Mouse (Mus musculus): ENCODE results near the gene Eea1. TPM values are rescaled to one million over a fixed set of nuclear protein-coding genes. Genes with fewer than 3 reads are reported as not detected.

Eea1 gene
- polyA plus RNA-seq, 1 experiment: 1.5 TPM

DNA sequence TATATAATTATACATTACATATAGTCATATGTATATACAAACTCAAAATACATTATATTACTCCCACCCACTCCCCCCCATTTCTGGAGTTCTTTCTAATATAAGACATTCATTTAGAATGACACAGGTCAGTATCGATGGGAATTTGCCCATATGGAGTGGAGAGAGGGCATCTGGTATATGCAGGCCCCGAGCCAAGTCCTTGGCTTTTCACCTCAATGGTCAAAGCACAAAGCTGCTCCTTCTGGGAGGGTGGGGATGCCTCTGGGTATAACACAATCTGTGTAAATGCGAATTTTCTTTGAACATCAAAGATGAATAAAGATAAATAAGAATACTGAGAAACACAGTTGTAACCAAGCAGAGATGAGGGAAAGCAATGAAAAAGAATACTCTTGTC lies 149.9 kb downstream of the Eea1 start:
- DNase-seq: no peak
- H3K27ac ChIP-seq (ENCODE audit: control insufficient read depth, insufficient read depth, low read length): no peak overlapping the region
- H3K4me1 ChIP-seq (replicated peaks; ENCODE audit: control insufficient read depth, insufficient read depth, low read length): no peaks in the 10 kb centered on the region
- TF ChIP-seq CTCF (IDR thresholded peaks at IDR 0.05; ENCODE audit: borderline replicate concordance, control insufficient read depth, extremely low read depth, insufficient read depth, low read length, poor library complexity): no peak
- TF ChIP-seq POLR2A (IDR thresholded peaks at IDR 0.05; ENCODE audit: control insufficient read depth, extremely low read depth, insufficient read depth, low read length, poor library complexity): no peak
- 90% methylated on average over 3 of the region's 3 CpGs for WGBS
- no peaks in the 10 kb centered on the region for H3K36me3 ChIP-seq (ENCODE audit: control insufficient read depth, insufficient read depth, low read length)
- no peaks in the 10 kb centered on the region for H3K27me3 ChIP-seq (ENCODE audit: control insufficient read depth, insufficient read depth, low read length)
- H3K4me3 ChIP-seq (ENCODE audit: control insufficient read depth, insufficient read depth, low read length): no peak overlapping the region

DNA sequence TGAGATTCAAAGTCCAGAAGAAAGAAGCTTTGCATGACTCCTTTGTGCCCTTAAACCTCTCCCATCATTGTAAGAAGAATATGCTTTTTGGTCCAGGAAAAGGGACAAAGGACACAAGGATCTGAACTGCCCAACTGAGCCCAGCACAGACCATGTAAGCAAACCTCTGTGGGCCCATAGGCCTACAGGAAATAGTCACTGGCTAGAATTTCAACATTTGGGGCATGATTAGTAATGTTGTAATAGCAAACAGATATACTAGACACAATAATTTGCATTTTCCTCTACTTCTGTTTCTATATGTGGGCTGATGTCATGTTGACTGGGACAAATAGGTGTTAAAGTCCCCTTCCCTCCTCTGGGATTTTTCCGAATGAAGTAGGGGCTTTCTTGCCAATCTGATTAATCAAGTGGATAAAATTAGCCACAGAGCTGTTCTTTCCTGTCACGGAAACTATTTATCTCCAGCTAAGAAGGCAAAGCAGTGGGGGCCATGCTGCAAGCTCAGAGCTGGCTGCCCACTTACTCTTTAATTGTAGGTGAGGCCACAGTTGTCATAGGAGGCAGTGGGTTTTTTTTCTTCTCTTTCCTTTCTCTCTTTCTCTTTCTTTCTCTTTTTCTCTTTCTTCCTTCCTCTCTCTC lies 153.6 kb downstream of the Eea1 start:
- DNase-seq: no peak
- Histone ChIP-seq H3K4me3 (ENCODE audit: control insufficient read depth, insufficient read depth, low read length) (no peak overlapping the region), H3K4me1 (replicated peaks; ENCODE audit: control insufficient read depth, insufficient read depth, low read length) (no peaks in the 10 kb centered on the region), H3K27ac (ENCODE audit: control insufficient read depth, insufficient read depth, low read length) (no peak overlapping the region), H3K36me3 (ENCODE audit: control insufficient read depth, insufficient read depth, low read length) (no peaks in the 10 kb centered on the region), H3K27me3 (ENCODE audit: control insufficient read depth, insufficient read depth, low read length) (no peaks in the 10 kb centered on the region)
- TF ChIP-seq POLR2A (IDR thresholded peaks at IDR 0.05; ENCODE audit: control insufficient read depth, extremely low read depth, insufficient read depth, low read length, poor library complexity) (no peak), CTCF (IDR thresholded peaks at IDR 0.05; ENCODE audit: borderline replicate concordance, control insufficient read depth, extremely low read depth, insufficient read depth, low read length, poor library complexity) (no peak)
- WGBS: 80% methylated on average over 2 of the region's 2 CpGs

DNA sequence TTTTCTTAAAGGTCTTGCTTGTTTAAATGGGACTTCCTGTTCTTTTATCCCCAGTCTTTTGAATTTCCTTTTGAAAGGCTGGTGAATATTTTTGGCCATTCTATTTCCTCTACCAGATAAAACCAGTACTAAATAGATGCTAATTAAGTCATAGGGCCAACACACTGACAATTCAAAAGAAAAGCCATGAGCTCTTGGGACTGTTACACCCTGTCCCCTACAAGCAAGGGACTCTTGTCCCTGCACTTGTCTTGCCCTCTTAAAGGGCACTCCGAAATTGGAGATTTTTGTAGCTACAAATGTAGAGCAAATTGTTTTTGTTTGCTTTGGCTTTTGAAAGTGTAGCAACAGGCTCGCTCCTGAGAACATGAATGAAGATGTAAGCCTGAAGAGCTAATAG lies 154.1 kb downstream of the Eea1 start:
- H3K36me3 ChIP-seq (ENCODE audit: control insufficient read depth, insufficient read depth, low read length): no peaks in the 10 kb centered on the region
- H3K4me3 ChIP-seq (ENCODE audit: control insufficient read depth, insufficient read depth, low read length): no peak overlapping the region
- no peak for TF ChIP-seq CTCF (IDR thresholded peaks at IDR 0.05; ENCODE audit: borderline replicate concordance, control insufficient read depth, extremely low read depth, insufficient read depth, low read length, poor library complexity)
- no peak for TF ChIP-seq POLR2A (IDR thresholded peaks at IDR 0.05; ENCODE audit: control insufficient read depth, extremely low read depth, insufficient read depth, low read length, poor library complexity)
- H3K27ac ChIP-seq (ENCODE audit: control insufficient read depth, insufficient read depth, low read length): no peak overlapping the region
- 90% methylated on average over 2 of the region's 2 CpGs for WGBS
- DNase-seq: no peak
- no peaks in the 10 kb centered on the region for H3K27me3 ChIP-seq (ENCODE audit: control insufficient read depth, insufficient read depth, low read length)
- H3K4me1 ChIP-seq (replicated peaks; ENCODE audit: control insufficient read depth, insufficient read depth, low read length): no peaks in the 10 kb centered on the region

Other genes with a start within 250 kb of the Eea1 start
- gene Gm33543, start 97.7 kb upstream of the Eea1 start, polyA plus RNA-seq (2012; rRNA removed): 0.11 and 0.30 TPM in 2 replicates
- gene Gm5426, start 196.0 kb downstream of the Eea1 start, polyA plus RNA-seq (2012; rRNA removed): not detected in 2 replicates